In the genomic region with DNA sequence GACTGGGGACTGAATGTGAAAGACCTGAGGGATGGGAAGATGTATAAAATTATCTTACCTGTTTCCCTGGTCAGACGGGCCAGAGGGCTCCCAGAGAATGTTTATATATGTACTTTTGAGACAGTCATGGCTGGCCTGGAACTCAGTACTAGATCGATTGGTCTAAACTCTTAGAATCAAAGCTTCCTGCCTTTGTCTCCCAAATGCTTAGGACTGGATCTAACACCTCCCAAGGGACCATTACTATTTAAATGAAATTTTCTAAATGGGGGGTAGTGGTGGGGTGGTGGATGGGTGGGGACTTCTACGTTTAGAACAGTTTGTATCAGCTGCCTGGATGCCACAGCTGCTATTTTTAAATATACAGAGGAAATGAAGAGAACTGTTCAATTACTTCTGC, we compare ENCODE assay signal across 24 mouse cellular contexts. TPM values are rescaled to one million over a fixed set of nuclear protein-coding genes. Genes with fewer than 3 reads are reported as not detected.
DNase-seq lines count a peak whose midpoint lies in the region; ATAC-seq and TF ChIP-seq lines count a peak whose summit lies in the region.
"Had no signal": no experiment of that assay in that cellular context is flagged by ENCODE, and none has a peak within 500 bp of the region (broad histone marks: within the 10 kb centered on the region; RNA-seq: fewer than 3 reads in every experiment).

No protein-coding gene starts in this region.

- peaks cover 2% of the 10 kb centered on the region for H3K79me2 ChIP-seq in heart, adult 2 months (replicated peaks; ENCODE audit: control insufficient read depth, insufficient read depth, low read length)

- peaks cover 4% of the 10 kb centered on the region for H3K4me1 ChIP-seq in heart, adult 2 months (ENCODE audit: control insufficient read depth, insufficient read depth, low read length)
- peaks cover 83% of the 10 kb centered on the region for H3K4me1 ChIP-seq in E14TG2a.4 (replicated peaks; ENCODE audit: low read depth, low read length)
- H3K4me1 ChIP-seq in ES-Bruce4 (ENCODE audit: control insufficient read depth, insufficient read depth, low read length): peaks cover 4% of the 10 kb centered on the region
- H3K4me1 ChIP-seq in liver, embryonic 12.5 days: peaks cover 47% of the 10 kb centered on the region
- H3K4me1 ChIP-seq: embryonic facial prominence, embryonic 15.5 days; hindbrain, embryonic 12.5 days; hindbrain, embryonic 15.5 days had no signal

- H3K9me3 ChIP-seq in E14TG2a.4 (ENCODE audit: low read length) (no peaks in the 10 kb centered on the region; the same call in 1 of the 2 replicates), ES-Bruce4 (replicated peaks; ENCODE audit: control insufficient read depth, insufficient read depth, low read length, poor library complexity, severe bottlenecking) (no peaks in the 10 kb centered on the region; the same call in 1 of the 2 replicates)
- H3K9me3 ChIP-seq in liver, embryonic 12.5 days (replicated peaks): no peaks in the 10 kb centered on the region
- H3K9me3 ChIP-seq: embryonic facial prominence, embryonic 12.5 days; embryonic facial prominence, embryonic 15.5 days; hindbrain, embryonic 12.5 days; hindbrain, embryonic 15.5 days had no signal

- H3K27ac ChIP-seq in heart, adult 2 months: peak overlapping the region; percentile 51
- H3K27ac ChIP-seq in ES-Bruce4 (ENCODE audit: insufficient read depth, low read length): peak overlapping the region; percentile 90
- no peak overlapping the region for H3K27ac ChIP-seq in liver, embryonic 12.5 days
- H3K27ac ChIP-seq: embryonic facial prominence, embryonic 12.5 days; embryonic facial prominence, embryonic 15.5 days; hindbrain, embryonic 12.5 days; hindbrain, embryonic 15.5 days had no signal

- intact Hi-C loops in heart, adult 2 months (cut with DNase I): no loop called here

- TF ChIP-seq POLR2A in heart, adult 2 months (IDR thresholded peaks at IDR 0.05; ENCODE audit: insufficient read depth, low read depth, low read length): no peak
- no peak for TF ChIP-seq POLR2A in ES-Bruce4 (IDR thresholded peaks at IDR 0.05; ENCODE audit: insufficient read depth, low read length)

- no peaks in the 10 kb centered on the region for H3K27me3 ChIP-seq in heart, adult 2 months (ENCODE audit: control insufficient read depth, insufficient read depth, low read length)
- H3K27me3 ChIP-seq in E14TG2a.4 (ENCODE audit: insufficient read depth, low read length) (no peaks in the 10 kb centered on the region), ES-Bruce4 (ENCODE audit: control insufficient read depth, insufficient read depth, low read length, poor library complexity, severe bottlenecking) (no peaks in the 10 kb centered on the region)
- no peaks in the 10 kb centered on the region for H3K27me3 ChIP-seq in liver, embryonic 12.5 days (replicated peaks)
- H3K27me3 ChIP-seq: embryonic facial prominence, embryonic 12.5 days; embryonic facial prominence, embryonic 15.5 days; hindbrain, embryonic 12.5 days; hindbrain, embryonic 15.5 days had no signal

- no peak overlapping the region for H3K9ac ChIP-seq in heart, adult 2 months (ENCODE audit: low read depth, low read length)
- peak overlapping the region; percentile 25 for H3K9ac ChIP-seq in ES-Bruce4 (ENCODE audit: low read depth, poor library complexity, severe bottlenecking)
- H3K9ac ChIP-seq in liver, embryonic 12.5 days: no peak overlapping the region
- H3K9ac ChIP-seq: embryonic facial prominence, embryonic 12.5 days; embryonic facial prominence, embryonic 15.5 days; forebrain, postnatal 0 days; hindbrain, embryonic 12.5 days; hindbrain, embryonic 15.5 days had no signal

- 31% methylated on average over 3 of the region's 3 CpGs for WGBS in heart, adult 2 months
- 75% methylated on average over 3 of the region's 3 CpGs for WGBS in liver, embryonic 12.5 days (ENCODE audit: insufficient replicate concordance)

- no peak for TF ChIP-seq CTCF in heart, adult 2 months (IDR thresholded peaks at IDR 0.05)
- TF ChIP-seq CTCF in E14TG2a.4 (conservative IDR thresholded peaks at IDR 0.05; ENCODE audit: low read length) (no peak), ES-Bruce4 (IDR thresholded peaks at IDR 0.05; ENCODE audit: low read depth, low read length) (no peak)

- no peak overlapping the region for H3K4me2 ChIP-seq in liver, embryonic 12.5 days
- H3K4me2 ChIP-seq: embryonic facial prominence, embryonic 12.5 days; embryonic facial prominence, embryonic 15.5 days; heart, embryonic 11.5 days; hindbrain, embryonic 12.5 days; hindbrain, embryonic 15.5 days had no signal

- DNase-seq in heart, adult 2 months: no peak
- no peak for DNase-seq in heart, adult 18-20 months
- peak; percentile 65 for DNase-seq in R1 (ENCODE audit: low read depth, low spot score)
- DNase-seq in frontal cortex, postnatal 10 days (ENCODE audit: low spot score in 2 of 2): no peak
- DNase-seq in adipocyte (ENCODE audit: low spot score): no peak
- DNase-seq: adrenal gland, adult 8-10 months; adrenal gland, postnatal 25 days; cerebellum, adult 18-20 months; cerebellum, adult 9-10 months; cerebellum, postnatal 14 days; forebrain, postnatal 0 days; gastrocnemius, postnatal 10 days; heart, postnatal 10 days; kidney, adult 2 months had no signal

- H3K4me3 ChIP-seq in heart, adult 2 months: no peak overlapping the region
- H3K4me3 ChIP-seq in E14TG2a.4 (replicated peaks; ENCODE audit: low read length): peak overlapping the region; percentile 61
- peak overlapping the region; percentile 27 for H3K4me3 ChIP-seq in ES-Bruce4 (ENCODE audit: low read depth, low read length)
- H3K4me3 ChIP-seq in liver, embryonic 12.5 days: no peak overlapping the region
- H3K4me3 ChIP-seq: embryonic facial prominence, embryonic 12.5 days; embryonic facial prominence, embryonic 15.5 days; hindbrain, embryonic 12.5 days; hindbrain, embryonic 15.5 days had no signal

- peaks cover 4% of the 10 kb centered on the region for H3K36me3 ChIP-seq in heart, adult 2 months (ENCODE audit: control insufficient read depth, insufficient read depth, low read length)
- H3K36me3 ChIP-seq in E14TG2a.4 (ENCODE audit: insufficient read depth, low read length) (peaks cover 33% of the 10 kb centered on the region), ES-Bruce4 (ENCODE audit: control insufficient read depth, insufficient read depth, low read length, poor library complexity, severe bottlenecking) (peaks cover 20% of the 10 kb centered on the region)
- peaks cover 33% of the 10 kb centered on the region for H3K36me3 ChIP-seq in liver, embryonic 12.5 days

- TF ChIP-seq EP300 in heart, adult 2 months (IDR thresholded peaks at IDR 0.05; ENCODE audit: insufficient read depth, low read depth, low read length): no peak
- TF ChIP-seq EP300 in ES-Bruce4 (IDR thresholded peaks at IDR 0.05; ENCODE audit: insufficient read depth, low read depth, low read length): no peak

- ATAC-seq in liver, embryonic 12.5 days: no peak
- ATAC-seq: CD4-positive, CD25-positive, alpha-beta regulatory T cell, adult 4 months; forebrain, embryonic 14.5 days; forebrain, postnatal 0 days had no signal

RNA-seq across cellular contexts. Expression of a gene that starts 19.5 kb away (rescaled TPM):
- 10 to 100 TPM; 67.6 to 74.3 TPM for total RNA-seq in heart, adult 2 months (2021)
- polyA plus RNA-seq in heart, adult 2 months (2012; rRNA removed): 146 and 164 TPM in 2 replicates
- 10 to 100 TPM; 57.9 to 63.7 TPM for total RNA-seq in heart, adult 18-20 months (2021)
- 44.6 and 46.1 TPM in 2 replicates for polyA plus RNA-seq in ES-Bruce4 (2011; ENCODE audit: insufficient read depth, insufficient read length, low read depth, missing spikeins)
- polyA plus RNA-seq in liver, embryonic 12.5 days (2016; fragmentation: Nextera tagmentation; extraction: Ambion mirVana): 14.6 and 16.1 TPM in 2 replicates

RNA-seq across cellular contexts. Expression of a gene that starts 20.8 kb away (rescaled TPM):
- 10 to 100 TPM; 11.1 to 13.3 TPM for total RNA-seq in heart, adult 2 months (2021)
- 10.6 and 15.3 TPM in 2 replicates for polyA plus RNA-seq in heart, adult 2 months (2012; rRNA removed)
- 10 to 100 TPM; 10.1 to 10.6 TPM for total RNA-seq in heart, adult 18-20 months (2021)
- polyA plus RNA-seq in ES-Bruce4 (2011; ENCODE audit: insufficient read depth, insufficient read length, low read depth, missing spikeins): 112 and 122 TPM in 2 replicates
- polyA plus RNA-seq in liver, embryonic 12.5 days (2016; fragmentation: Nextera tagmentation; extraction: Ambion mirVana): 17.6 and 18.3 TPM in 2 replicates

Comparison
In these comparisons a context has a peak if more than half of its experiments do, and no peak if none do; other contexts are left out.
1. H3K4me3 ChIP-seq: peak in E14TG2a.4 (single experiment) and ES-Bruce4 (single experiment); none in heart, adult 2 months (single experiment) and liver, embryonic 12.5 days (single experiment).